Mouse (Mus musculus) gastrocnemius, adult 18-20 months (tissue): ENCODE measurements at regions not wholly inside any gene's neighbourhood (a gene's known extent, or its start where the extent isn't known, plus 50 kb on each side); places are given as distances from the start of the nearest gene placed in this dataset.
A peak's percentile ranks its signal among the peaks of the same experiment; 100 is the strongest.

Experiments
- DNase-seq: peaks from one replicate; pipeline ENCODE4 v3.0.0; 2021; ENCODE audit warnings: low spot score

- DNase-seq: no peak
These were observed 197.6 kb downstream of the Ccdc50 start for GRCm38 (mm10) chr16:27586307-27586706.

- no peak for DNase-seq
These were observed 220.7 kb downstream of the Ccdc50 start for GRCm38 (mm10) chr16:27609366-27609765.

GRCm38 (mm10) chr16:27641306-27641705 lies 252.6 kb downstream of the Ccdc50 start:
- DNase-seq: no peak

- no peak for DNase-seq
These were observed 289.6 kb downstream of the Ccdc50 start for GRCm38 (mm10) chr16:27678275-27678674.

- no peak for DNase-seq
These were observed 294.3 kb downstream of the Ccdc50 start for GRCm38 (mm10) chr16:27682926-27683325.

- DNase-seq: peak; percentile 9
These were observed 295.2 kb downstream of the Ccdc50 start for GRCm38 (mm10) chr16:27683826-27684225.

GRCm38 (mm10) chr16:27709946-27710345 lies 321.3 kb downstream of the Ccdc50 start:
- DNase-seq: no peak

GRCm38 (mm10) chr16:27723445-27723844 lies 334.8 kb downstream of the Ccdc50 start:
- no peak for DNase-seq
